Mouse (Mus musculus) forelimb bud, embryonic 11.5 days (tissue): ENCODE data around the gene Olfr859.
"Not testable (repeated sequence)": the region's sequence is repeated elsewhere in the genome, so short reads cannot be mapped to it uniquely, and the experiment has no call there.

Experiments used
- DNase-seq: peaks from one replicate; pipeline ENCODE4 v3.0.0-alpha.2; 2012; ENCODE audit warnings: low read depth, low spot score

Gene Olfr859

DNA sequence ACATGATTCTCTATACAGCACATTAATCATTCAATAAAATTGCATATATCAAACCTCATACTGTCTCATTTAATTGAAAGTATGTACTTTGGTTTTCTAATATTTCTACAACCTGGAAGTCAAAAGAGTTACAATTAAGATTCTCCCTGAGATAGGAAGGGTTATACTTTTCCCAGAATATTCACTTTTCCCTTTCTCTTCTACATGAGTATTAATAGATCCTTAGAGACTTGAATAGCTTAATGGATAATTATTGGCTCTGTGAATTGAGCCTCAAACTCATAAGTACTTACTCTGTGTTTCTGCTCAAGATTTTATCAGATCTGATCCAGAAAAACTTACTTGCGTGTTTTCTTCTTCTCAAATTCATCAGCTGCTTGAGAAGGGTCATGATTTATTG is at the start of gene Olfr859:
Gene Olfr859, plus strand, starts transcription at position 301 of the 400 bp plus-strand sequence.
- not testable (repeated sequence) for DNase-seq

DNA sequence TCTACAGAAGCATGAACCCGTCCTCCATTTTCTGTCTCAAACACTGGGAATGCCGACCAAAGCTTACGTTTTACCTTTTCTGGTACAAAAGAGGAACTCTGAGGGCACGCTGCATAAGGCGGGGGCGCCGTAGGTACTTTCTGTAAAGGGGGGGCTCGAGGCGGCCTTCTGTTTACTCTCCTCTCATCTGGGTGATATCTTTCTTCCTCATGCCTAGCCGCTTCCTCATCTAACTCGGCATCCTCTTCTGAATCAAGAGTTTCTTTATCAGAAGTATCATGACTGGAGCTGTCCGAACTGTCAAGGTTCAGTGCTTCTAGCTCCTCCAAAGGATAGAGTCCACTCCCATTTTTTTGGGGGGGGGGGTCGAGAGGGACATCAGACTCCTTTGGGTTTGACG is 35.6 kb upstream of the Olfr859 start:
- DNase-seq = no peak

DNA sequence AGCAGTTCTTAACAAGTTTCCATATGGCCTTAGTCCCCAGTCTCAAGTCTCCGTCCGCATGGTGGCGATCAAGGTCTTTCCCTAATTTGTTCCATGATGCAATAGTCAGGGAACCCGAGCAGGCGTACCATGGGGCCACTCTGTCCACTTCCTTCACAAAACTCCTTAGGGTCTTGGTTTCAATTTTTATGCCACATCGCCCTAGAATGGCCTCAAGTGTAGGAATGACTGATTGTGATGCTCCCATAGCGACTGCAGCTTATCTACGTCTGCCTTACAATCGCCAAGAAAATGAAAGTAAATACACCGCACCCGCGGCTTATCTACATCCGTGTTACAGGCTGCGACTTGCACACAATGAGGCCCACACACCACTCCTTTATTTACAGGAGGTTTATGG is 35.0 kb upstream of the Olfr859 start:
- no peak for DNase-seq

DNA sequence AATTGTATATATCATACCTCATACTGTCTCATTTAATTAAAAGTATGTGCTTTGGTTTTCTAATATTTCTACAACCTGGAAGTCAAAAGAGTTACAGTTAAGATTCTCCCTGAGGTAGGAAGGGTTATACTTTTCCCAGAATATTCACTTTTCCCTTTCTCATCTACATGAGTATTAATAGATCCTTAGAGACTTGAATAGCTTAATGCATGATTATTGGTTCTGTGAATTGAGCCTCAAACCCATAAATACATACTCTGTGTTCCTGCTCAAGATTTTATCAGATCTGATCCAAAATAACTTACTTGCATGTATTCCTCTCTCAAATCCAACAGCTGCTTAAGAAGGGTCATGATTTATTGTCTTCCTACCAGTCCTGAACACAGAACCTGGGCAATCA is 24.7 kb upstream of the Olfr859 start, which contains the start of gene Olfr58:
Gene Olfr58, plus strand, starts transcription at position 301 of the 400 bp plus-strand sequence.
- DNase-seq = no peak

DNA sequence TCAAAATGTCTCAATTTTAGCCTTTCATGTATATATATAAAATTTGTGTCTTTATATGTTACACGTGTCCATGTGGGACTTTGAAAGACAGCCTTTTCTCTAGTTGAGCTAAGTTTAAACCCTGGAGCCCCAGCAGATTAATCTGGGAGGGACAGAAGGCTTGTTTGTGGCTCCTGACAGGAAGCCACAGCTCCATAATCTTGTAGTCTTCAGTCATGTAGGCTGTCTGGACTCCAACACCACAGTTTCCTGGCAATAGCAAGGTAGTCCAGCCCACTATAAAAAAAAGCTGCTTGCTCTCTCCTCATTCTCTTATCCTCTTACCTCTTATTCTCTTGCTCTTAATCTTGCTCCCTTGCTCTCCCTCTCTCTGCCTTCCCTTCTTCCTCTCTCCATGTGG is 1.7 kb upstream of the Olfr859 start:
- no peak for DNase-seq

DNA sequence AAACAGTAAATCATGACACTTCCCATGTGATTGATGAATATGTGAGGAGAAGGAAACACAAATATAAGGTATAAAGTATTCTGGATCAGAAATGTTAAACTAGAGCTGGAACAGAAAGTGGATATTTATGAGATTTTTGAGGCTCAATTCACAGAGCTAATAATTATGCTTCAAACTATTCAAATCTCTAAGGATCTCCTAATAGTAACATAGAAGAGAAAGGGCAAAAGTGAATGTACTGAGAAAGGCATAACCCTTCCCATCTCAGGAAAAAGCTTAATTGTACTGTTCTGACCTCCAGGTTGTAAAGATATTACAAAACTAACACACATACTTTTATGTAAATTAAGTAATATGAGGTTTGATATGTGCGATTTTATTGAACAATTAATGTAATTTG is 44.9 kb downstream of the Olfr859 start, which contains the start of gene Olfr860:
Gene Olfr860, minus strand, starts transcription at position 101 of the 400 bp plus-strand sequence.
- no peak for DNase-seq
